20 mouse cellular contexts compared by ENCODE assay signal in the genomic region with DNA sequence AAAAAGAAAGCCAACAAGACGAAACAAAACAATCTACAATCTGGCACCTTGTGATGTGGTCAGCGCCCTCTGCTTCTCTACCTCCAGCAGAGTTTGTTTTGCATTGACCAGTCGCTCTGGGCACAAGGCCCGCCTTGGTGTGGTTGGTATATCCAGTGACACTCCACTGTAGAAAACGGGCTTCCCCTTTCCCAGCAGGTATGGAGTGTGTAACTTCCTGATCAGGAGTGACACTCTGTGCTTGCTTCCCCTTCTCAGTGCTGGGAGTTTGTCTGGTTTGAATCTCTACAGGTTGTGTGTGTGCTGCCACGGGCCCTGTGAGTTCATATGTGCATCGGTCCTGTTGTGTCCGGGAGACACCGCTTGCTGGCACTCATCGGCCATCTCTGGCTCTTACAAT. TPM values are rescaled to one million over a fixed set of nuclear protein-coding genes. Genes with fewer than 3 reads are reported as not detected.
DNase-seq lines count a peak whose midpoint lies in the region; ATAC-seq lines count a peak whose summit lies in the region.
"Had no signal": no experiment of that assay in that cellular context is flagged by ENCODE, and none has a peak within 500 bp of the region (broad histone marks: within the 10 kb centered on the region; RNA-seq: fewer than 3 reads in every experiment).

No protein-coding gene starts in this region.

- peak; percentile 71 for ATAC-seq in common myeloid progenitor, adult 5-6 weeks (replicated peaks; ENCODE audit: low read depth, poor library complexity, severe bottlenecking)
- ATAC-seq in granulocyte monocyte progenitor cell, adult 5-6 weeks (replicated peaks; ENCODE audit: poor library complexity, severe bottlenecking): peak; percentile 86
- ATAC-seq in megakaryocyte, adult 5-6 weeks (ENCODE audit: poor library complexity, severe bottlenecking): peak; percentile 47
- 0 out of 2 replicates have a peak, but pooled peaks have one; percentile 25 for ATAC-seq in neutrophil, adult 5-6 weeks (ENCODE audit: extremely low read depth, insufficient number of reproducible peaks, low FRiP score, poor library complexity, severe bottlenecking)
- ATAC-seq: activated CD4-positive, CD25-positive, alpha-beta regulatory T cell, adult 4 months; forebrain, embryonic 15.5 days; forebrain, postnatal 0 days; Patski had no signal

- no peak for DNase-seq in adrenal gland, adult 18-20 months (ENCODE audit: low spot score in 2 of 2)
- DNase-seq in urinary bladder, postnatal 4 days (ENCODE audit: low spot score in 2 of 2): no peak
- no peak for DNase-seq in cerebellum, postnatal 14 days
- DNase-seq: adrenal gland, adult 2 months; adrenal gland, postnatal 10 days; adrenal gland, postnatal 25 days; cerebellum, adult 11 months; cerebellum, adult 18-20 months; cerebellum, adult 8-10 months; cerebellum, adult 9-11 months; cerebellum, postnatal 25 days; embryo, embryonic 11 days; forebrain, postnatal 0 days had no signal

RNA-seq across cellular contexts. Expression of a gene that starts 11.4 kb away (rescaled TPM):
- not detected in 2 replicates for total RNA-seq in common myeloid progenitor, adult 5-6 weeks (2017)
- total RNA-seq in granulocyte monocyte progenitor cell, adult 5-6 weeks (2014; fragmentation: Nextera tagmentation): not detected in 2 replicates
- not detected in 2 replicates for total RNA-seq in granulocyte monocyte progenitor cell, adult 5-6 weeks (2017)
- not detected in 2 replicates for total RNA-seq in megakaryocyte, adult 5-6 weeks (2015)
- total RNA-seq in megakaryocyte, adult 5-6 weeks (2017): 0.04 TPM in 1 of 2 replicates, not detected in the other
- total RNA-seq in neutrophil, adult 5-6 weeks (2017): 0.25 TPM in 1 of 2 replicates, not detected in the other
- 10 to 100 TPM; 16.7 to 53.8 TPM for total RNA-seq in adrenal gland, adult 18-20 months (2021)

Comparison
In these comparisons a context has a peak if more than half of its experiments do, and no peak if none do; other contexts are left out.
1. ATAC-seq: peak in every context shown above with its lines; median percentile 86 in granulocyte monocyte progenitor cell, adult 5-6 weeks; 71 in common myeloid progenitor, adult 5-6 weeks; 47 in megakaryocyte, adult 5-6 weeks; 25 in neutrophil, adult 5-6 weeks.
2. RNA of a gene that starts 11.4 kb away (total RNA-seq): 16.7 to 53.8 TPM in adrenal gland, adult 18-20 months; 0.25 TPM in neutrophil, adult 5-6 weeks, 0.04 TPM in megakaryocyte, adult 5-6 weeks, not detected in common myeloid progenitor, adult 5-6 weeks and not detected in granulocyte monocyte progenitor cell, adult 5-6 weeks; every median in the first group is over 10 times any median in the second.